Mouse (Mus musculus) CH12.LX (cell line): ENCODE results near the gene Evx2. TPM values are rescaled to one million over a fixed set of nuclear protein-coding genes. Genes with fewer than 3 reads are reported as not detected.

Experiments
- DNase-seq: peaks from one replicate; pipeline ENCODE4 v3.0.0-alpha.2; 2013; ENCODE audit errors: extremely low read depth
- H3K27ac ChIP-seq: 2 replicates; pipeline ENCODE4 v1.5.1; 2012; ENCODE audit warnings: low read depth, mild to moderate bottlenecking, control low read depth, moderate library complexity; ENCODE audit not compliant: insufficient read depth
- H3K27me3 ChIP-seq: replicated peaks from 2 replicates; pipeline ENCODE3; 2012; ENCODE audit warnings: inconsistent platforms
- H3K36me3 ChIP-seq, 2 experiments: replicated peaks in 1 of 2; 2 replicates each; pipeline versions ENCODE3 to v1.6.1; 2012; ENCODE audit warnings: inconsistent platforms in 1 of 2, low read length in 1 of 2, mild to moderate bottlenecking in 1 of 2, mixed read lengths in 1 of 2, moderate library complexity in 1 of 2; ENCODE audit not compliant: control insufficient read depth in 1 of 2, insufficient read depth in 1 of 2
- H3K4me1 ChIP-seq, 2 experiments: 2 replicates each; pipeline ENCODE4 v1.6.1; 2012; ENCODE audit warnings: inconsistent platforms in 1 of 2, moderate library complexity in 1 of 2; ENCODE audit not compliant: insufficient read depth in 2 of 2, control insufficient read depth in 1 of 2
- H3K4me2 ChIP-seq: 2 replicates; pipeline ENCODE4 v1.6.1; 2012; ENCODE audit warnings: low read depth, mild to moderate bottlenecking, control low read depth; ENCODE audit not compliant: poor library complexity, insufficient read depth, severe bottlenecking
- H3K4me3 ChIP-seq, 3 experiments: fragments of 150-350 bp in 1 of 3; sonication (generic) in 1 of 3; replicated peaks in 1 of 3; 2 replicates each; pipeline versions ENCODE3 to v1.5.1; 2011 to 2012; ENCODE audit warnings: low read depth in 2 of 3, low read length in 2 of 3, mild to moderate bottlenecking in 2 of 3, moderate library complexity in 2 of 3, control low read depth in 1 of 3, improper control_type of control experiment in 1 of 3, inconsistent platforms in 1 of 3, mixed read lengths in 1 of 3; ENCODE audit not compliant: poor library complexity in 1 of 3
- H3K79me2 ChIP-seq: replicated peaks from 2 replicates; pipeline ENCODE4 v1.6.1; 2012; ENCODE audit warnings: mild to moderate bottlenecking, moderate library complexity; ENCODE audit not compliant: control insufficient read depth, poor library complexity, insufficient read depth, severe bottlenecking; ENCODE audit errors: extremely low read depth
- H3K9ac ChIP-seq: 2 replicates; pipeline ENCODE4 v1.6.1; 2012; ENCODE audit warnings: low read depth, mild to moderate bottlenecking, control low read depth, moderate library complexity; ENCODE audit not compliant: insufficient read depth
- H3K9me3 ChIP-seq: replicated peaks from 2 replicates; pipeline ENCODE3; 2012; ENCODE audit warnings: low read length, inconsistent platforms, mixed read lengths
- CHD2 ChIP-seq: IDR thresholded peaks from 2 replicates; pipeline ENCODE4 v1.6.1; 2011; ENCODE audit warnings: low read length, improper control_type of control experiment
- CTCF ChIP-seq, 2 experiments: IDR thresholded peaks in 1 of 2; conservative IDR thresholded peaks in 1 of 2; 2 replicates each; pipeline ENCODE4 v1.5.1; 2011 to 2012; ENCODE audit warnings: low read depth in 2 of 2, low read length in 2 of 2, improper control_type of control experiment in 1 of 2, inconsistent platforms in 1 of 2, mild to moderate bottlenecking in 1 of 2, moderate library complexity in 1 of 2
- GABPA ChIP-seq: IDR thresholded peaks from 2 replicates; pipeline ENCODE4 v1.6.1; 2012; ENCODE audit warnings: low read depth, low read length, improper control_type of control experiment, inconsistent platforms; ENCODE audit not compliant: insufficient replicate concordance
- HCFC1 ChIP-seq: IDR thresholded peaks from 2 replicates; pipeline ENCODE4 v1.6.1; 2012; ENCODE audit warnings: low read depth, mild to moderate bottlenecking, inconsistent platforms, low read length, improper control_type of control experiment
- IRF4 ChIP-seq: IDR thresholded peaks from 2 replicates; pipeline ENCODE4 v1.6.1; 2014; ENCODE audit warnings: low read depth, mild to moderate bottlenecking, inconsistent platforms, low read length, improper control_type of control experiment
- JUN ChIP-seq: IDR thresholded peaks from 2 replicates; pipeline ENCODE4 v1.6.1; 2011; ENCODE audit warnings: low read depth, mild to moderate bottlenecking, low read length, improper control_type of control experiment, moderate library complexity; ENCODE audit not compliant: insufficient read depth
- KAT2A ChIP-seq: IDR thresholded peaks from 2 replicates; pipeline ENCODE4 v1.6.1; 2012; ENCODE audit warnings: low read length, improper control_type of control experiment, inconsistent platforms; ENCODE audit not compliant: insufficient replicate concordance
- MAX ChIP-seq: IDR thresholded peaks from 2 replicates; pipeline ENCODE4 v1.6.1; 2011; ENCODE audit warnings: low read length, improper control_type of control experiment
- POLR2A ChIP-seq: IDR thresholded peaks from 2 replicates; pipeline ENCODE4 v1.6.1; 2011; ENCODE audit warnings: low read depth, mild to moderate bottlenecking, improper control_type of control experiment, low read length
- RCOR1 ChIP-seq: conservative IDR thresholded peaks from 2 replicates; pipeline ENCODE4 v1.6.1; 2012; ENCODE audit warnings: low read depth, mild to moderate bottlenecking, inconsistent platforms, low read length, improper control_type of control experiment
- USF2 ChIP-seq: conservative IDR thresholded peaks from 2 replicates; pipeline ENCODE4 v1.6.1; 2011; ENCODE audit warnings: low read depth, low read length, improper control_type of control experiment
- ZKSCAN1 ChIP-seq: IDR thresholded peaks from 2 replicates; pipeline ENCODE4 v1.6.1; 2012; ENCODE audit warnings: low read depth, inconsistent platforms, low read length, improper control_type of control experiment, borderline replicate concordance
- ZNF384 ChIP-seq: IDR thresholded peaks from 2 replicates; pipeline ENCODE4 v1.6.1; 2012; ENCODE audit warnings: low read depth, low read length, improper control_type of control experiment, inconsistent platforms
- dilution Hi-C: fragments of 300-500 bp; cut with MboI; formaldehyde crosslinking; loops from 2 replicates; pipeline ENCODE4 v1.14.3; 2020; ENCODE audit warnings: low sequenced_read_pairs; ENCODE audit not compliant: extremely low pct_unique_long_range_greater_than_20kb, extremely low pct_ligation_motif_present
- in situ Hi-C: fragments of 300-500 bp; cut with MboI; formaldehyde crosslinking; loops from 3 replicates; pipeline ENCODE4 v1.14.3; 2019; ENCODE audit warnings: low sequenced_read_pairs, low pct_ligation_motif_present, low pct_unique_long_range_greater_than_20kb, mixed read lengths
- polyA plus RNA-seq: library from polyadenylated mRNA; unstranded; fragments of >175 nt; gene quantifications from 2 replicates; pipeline ENCODE4 v1.2.1, GENCODE M21; 2012; ENCODE audit warnings: low read depth; ENCODE audit not compliant: insufficient read length
- total RNA-seq, 2 experiments: library from RNA; depleted of rRNA; stranded (reverse); fragments of 300-350 nt in 1 of 2; fragments of >200 nt in 1 of 2; gene quantifications; 2 replicates each; pipeline ENCODE4 v1.2.3; 2012 to 2014

The Evx2 gene
- total and polyA plus RNA-seq, 3 experiments = not detected

DNA sequence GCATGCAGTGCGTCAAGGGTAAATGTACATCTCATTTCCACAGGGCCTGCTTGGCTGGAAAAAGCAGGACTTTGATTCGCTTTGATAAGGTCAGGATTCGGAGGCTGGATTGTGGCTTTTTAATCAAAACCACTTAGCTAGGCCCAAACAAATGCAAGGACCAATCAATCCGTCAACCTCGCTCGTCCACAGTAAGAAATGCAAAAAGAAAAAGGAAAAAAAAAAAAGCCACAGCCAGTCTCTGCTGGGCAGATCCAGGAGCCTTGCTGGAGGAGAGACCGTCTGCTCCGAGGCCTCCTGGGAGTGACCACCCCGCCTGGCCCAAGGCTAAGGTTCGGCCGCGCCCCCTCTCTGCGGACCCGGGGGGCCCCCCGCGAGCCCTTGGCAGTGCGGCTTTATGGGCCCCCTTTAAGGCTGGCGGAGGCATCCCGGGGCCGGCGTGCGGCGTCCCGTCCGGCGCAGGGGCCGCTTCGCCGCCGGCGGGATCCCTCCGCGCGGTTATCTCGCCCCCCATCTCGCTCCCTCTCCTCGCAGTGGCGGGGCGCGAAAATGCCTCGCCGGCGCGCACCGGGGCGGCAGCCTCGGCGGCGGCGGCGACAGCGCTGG lies 45.1 kb upstream of the Evx2 start, which contains the start of gene Hoxd8:
Gene Hoxd8, plus strand, starts transcription at position 223 of the 606 bp plus-strand sequence.
- H3K36me3 ChIP-seq = no peaks in the 10 kb centered on the region
- peaks cover 6% of the 10 kb centered on the region for H3K27me3 ChIP-seq
- no peaks in the 10 kb centered on the region for H3K79me2 ChIP-seq
- peak within 1 kb of the TSS in 1 of 3 experiments; percentile 50 for H3K4me3 ChIP-seq
- no peaks in the 10 kb centered on the region; a peak in 1 of 4 replicates for H3K4me1 ChIP-seq
- H3K27ac ChIP-seq = no peak within 1 kb of the TSS
- in situ Hi-C loops (loop anchor here (25.0 kb wide), 1 partner anchor 883 kb away; no protein-coding TSS in a partner anchor), dilution Hi-C loops (no loop called here)
- H3K4me2 ChIP-seq = no peak within 1 kb of the TSS
- no peaks in the 10 kb centered on the region for H3K9me3 ChIP-seq
- H3K9ac ChIP-seq = no peak within 1 kb of the TSS
- TF ChIP-seq CTCF (conservative IDR thresholded peaks at IDR 0.05 in 1 of 2, IDR thresholded peaks at IDR 0.05 in 1 of 2; ENCODE audit: low read depth in 2 of 2, low read length in 2 of 2) = no peak
- TF ChIP-seq USF2 = no peak
- no peak for TF ChIP-seq KAT2A
- no peak for DNase-seq

DNA sequence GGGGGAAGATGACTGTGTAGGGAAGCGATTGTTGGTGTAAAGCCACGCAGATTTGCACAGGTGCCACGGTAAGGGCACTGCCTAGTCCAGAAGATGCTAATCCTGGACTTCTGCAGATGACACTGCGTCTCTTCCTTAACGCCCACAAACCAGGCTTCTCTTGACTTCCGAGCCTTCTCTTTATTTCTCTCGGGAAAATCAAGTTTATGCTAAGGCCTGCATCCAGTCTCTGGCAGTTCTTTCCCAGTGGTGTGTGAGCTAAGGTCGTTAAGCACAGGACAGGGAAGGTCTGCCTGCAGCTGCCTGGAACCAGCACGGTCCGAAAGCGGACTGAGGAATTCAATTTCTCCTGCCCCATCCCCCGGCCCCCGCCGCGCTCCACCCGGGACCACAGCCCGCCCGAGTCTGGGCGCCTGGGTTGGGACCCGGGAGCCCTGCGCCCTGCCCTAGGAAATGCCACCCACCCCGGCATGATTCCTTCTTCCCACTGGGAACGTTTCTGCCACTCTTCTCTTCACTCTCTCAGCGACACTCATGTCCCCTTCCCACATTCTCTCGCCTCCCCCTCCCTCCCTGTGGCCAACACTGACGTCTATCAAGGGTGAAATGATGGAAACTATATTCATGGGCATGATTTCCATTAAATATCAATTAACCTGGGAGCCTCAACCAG lies 44.5 kb upstream of the Evx2 start:
- dilution Hi-C loops (no loop called here), in situ Hi-C loops (loop anchor here (25.0 kb wide), 1 partner anchor 883 kb away; no protein-coding TSS in a partner anchor)
- no peak overlapping the region for H3K27ac ChIP-seq
- TF ChIP-seq ZKSCAN1 = no peak
- TF ChIP-seq CTCF (conservative IDR thresholded peaks at IDR 0.05 in 1 of 2, IDR thresholded peaks at IDR 0.05 in 1 of 2; ENCODE audit: low read depth in 2 of 2, low read length in 2 of 2) = no peak
- no peak for TF ChIP-seq CHD2
- no peak for TF ChIP-seq RCOR1
- no peak for TF ChIP-seq HCFC1
- no peak for TF ChIP-seq ZNF384
- no peak overlapping the region for H3K4me3 ChIP-seq
- H3K9ac ChIP-seq = no peak overlapping the region
- no peaks in the 10 kb centered on the region for H3K4me1 ChIP-seq
- H3K79me2 ChIP-seq = no peaks in the 10 kb centered on the region
- no peak overlapping the region for H3K4me2 ChIP-seq
- no peaks in the 10 kb centered on the region for H3K9me3 ChIP-seq
- no peaks in the 10 kb centered on the region for H3K36me3 ChIP-seq
- H3K27me3 ChIP-seq = peaks cover 6% of the 10 kb centered on the region
- DNase-seq = no peak

DNA sequence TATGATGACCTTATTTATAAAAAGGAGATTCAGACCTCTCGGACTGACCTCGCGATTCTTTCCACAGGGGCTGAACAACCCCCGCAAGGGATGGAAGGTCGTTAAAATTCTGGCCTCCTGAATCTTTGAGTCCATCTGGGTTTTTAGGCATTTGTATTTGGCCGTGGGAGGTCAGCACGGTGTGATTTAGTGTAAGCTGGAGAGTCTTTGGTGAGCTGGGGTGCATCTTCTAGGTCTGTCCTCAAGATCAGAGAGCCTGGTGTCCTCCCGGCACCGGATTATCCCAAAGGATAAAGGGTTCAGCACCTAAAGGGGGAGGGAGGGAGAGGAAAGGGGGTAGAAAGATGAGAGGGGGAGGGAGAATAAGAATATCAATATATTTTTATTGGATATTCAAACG lies 44.0 kb upstream of the Evx2 start:
- no peak for TF ChIP-seq IRF4
- TF ChIP-seq HCFC1 = no peak
- no peak for TF ChIP-seq POLR2A
- no peak for TF ChIP-seq MAX
- no peak for TF ChIP-seq GABPA
- no peak for TF ChIP-seq JUN
- Histone ChIP-seq H3K4me2 (no peak overlapping the region), H3K9ac (no peak overlapping the region), H3K4me3 (no peak overlapping the region), H3K9me3 (peaks cover 5% of the 10 kb centered on the region), H3K4me1 (no peaks in the 10 kb centered on the region), H3K79me2 (no peaks in the 10 kb centered on the region), H3K27ac (no peak overlapping the region), H3K27me3 (peaks cover 6% of the 10 kb centered on the region), H3K36me3 (no peaks in the 10 kb centered on the region)
- in situ Hi-C loops (loop anchor here (25.0 kb wide), 1 partner anchor 884 kb away; no protein-coding TSS in a partner anchor), dilution Hi-C loops (no loop called here)
- no peak for DNase-seq
